Mouse (Mus musculus): ENCODE data around the gene Colgalt2.

Colgalt2 gene

GRCm38 (mm10) chr1:152531498-152531897, 131.9 kb downstream of the Colgalt2 start:
- DNase-seq (ENCODE audit: low spot score in 2 of 2): no peak

DNA sequence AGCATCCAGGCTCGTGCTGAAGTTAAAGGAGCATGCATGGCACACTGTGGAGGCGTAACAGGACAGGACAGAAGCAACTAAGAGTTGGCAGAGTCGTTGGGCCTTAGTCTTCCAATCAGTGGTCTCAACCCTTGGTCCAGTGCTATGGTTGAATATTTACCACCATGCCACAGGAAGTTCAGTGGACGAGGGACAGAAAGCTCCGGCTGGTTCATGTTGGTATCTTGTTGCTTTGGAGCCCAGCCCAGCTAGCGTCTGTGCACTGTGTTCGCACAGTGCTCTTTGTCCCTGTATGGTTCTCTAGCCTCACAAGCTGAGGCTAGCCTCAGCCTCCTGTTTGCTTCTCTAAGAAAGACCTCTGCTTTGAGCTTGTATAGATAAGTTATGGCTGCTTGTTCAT, 134.9 kb downstream of the Colgalt2 start:
- DNase-seq (ENCODE audit: low spot score in 2 of 2): no peak

DNA sequence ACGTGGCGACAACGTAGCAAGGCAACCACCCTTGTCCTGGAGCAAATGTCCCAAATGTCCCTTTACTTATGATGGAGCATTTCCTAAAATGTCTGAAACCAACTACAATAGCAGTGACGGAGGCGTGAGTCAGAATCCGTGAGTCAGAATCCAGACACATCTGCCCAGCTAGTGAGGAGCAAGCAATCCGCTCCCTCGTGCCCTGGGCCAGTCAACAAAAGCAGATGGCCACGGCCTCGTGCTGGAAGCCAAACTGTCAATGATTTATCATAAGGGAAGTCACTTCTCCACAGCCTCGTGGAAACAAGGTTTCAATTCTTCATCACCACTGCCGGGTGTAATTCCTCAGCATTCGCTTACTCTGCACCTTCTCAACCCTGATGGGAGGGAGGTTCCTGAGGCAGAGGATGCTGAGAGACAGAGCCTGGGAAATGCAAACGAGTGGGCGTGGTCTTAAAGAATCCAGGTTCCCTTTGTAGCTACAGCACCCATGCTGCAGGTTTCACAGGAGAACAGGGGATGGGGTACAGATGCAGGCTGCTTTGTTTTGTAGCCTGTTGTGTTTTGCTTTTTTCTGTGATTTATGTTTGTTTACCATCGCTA, 136.9 kb downstream of the Colgalt2 start:
- DNase-seq (ENCODE audit: low spot score in 2 of 2): no peak

- no peak for DNase-seq (ENCODE audit: low spot score in 2 of 2)
Observed at GRCm38 (mm10) chr1:152537186-152537585, 137.6 kb downstream of the Colgalt2 start.

GRCm38 (mm10) chr1:152538817-152539216, 139.2 kb downstream of the Colgalt2 start:
- DNase-seq (ENCODE audit: low spot score in 2 of 2): no peak

GRCm38 (mm10) chr1:152540304-152540887, 140.8 kb downstream of the Colgalt2 start:
- DNase-seq (ENCODE audit: low spot score in 2 of 2): no peak

DNA sequence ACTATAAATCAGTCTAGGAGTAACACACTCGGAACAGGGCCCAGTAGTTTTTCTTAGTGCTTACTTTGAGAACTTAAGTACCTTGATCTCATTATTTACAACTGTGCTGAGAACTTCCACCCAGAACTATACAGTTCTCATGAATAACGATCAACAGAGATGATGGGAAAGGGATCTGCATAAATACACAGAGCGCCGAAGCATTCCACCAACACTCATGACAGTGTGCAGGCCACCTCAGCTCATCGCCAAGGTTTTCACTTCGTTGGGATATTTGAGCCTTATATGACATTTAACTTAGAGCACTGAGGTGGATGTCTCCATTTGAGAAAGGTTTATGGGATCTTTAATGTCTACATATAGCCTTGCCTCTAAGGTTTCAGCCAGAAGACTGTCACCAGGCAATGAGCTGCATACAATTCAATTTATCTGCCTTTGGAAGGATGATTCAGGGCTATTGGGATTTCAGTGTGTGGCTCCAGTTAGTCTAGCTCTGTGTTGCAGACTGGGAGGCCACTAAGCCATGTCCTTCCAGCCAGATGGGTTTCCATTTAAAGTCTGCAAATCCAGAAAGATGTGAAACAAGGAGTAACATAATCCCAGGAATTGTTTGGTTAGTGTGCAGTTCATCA, 143.2 kb downstream of the Colgalt2 start:
- DNase-seq (ENCODE audit: low spot score in 2 of 2): no peak

- no peak for DNase-seq (ENCODE audit: low spot score in 2 of 2)
Observed at GRCm38 (mm10) chr1:152543449-152544159, 144.0 kb downstream of the Colgalt2 start.

- DNase-seq (ENCODE audit: low spot score in 2 of 2): no peak
Observed at GRCm38 (mm10) chr1:152549061-152549738, 149.6 kb downstream of the Colgalt2 start.

DNA sequence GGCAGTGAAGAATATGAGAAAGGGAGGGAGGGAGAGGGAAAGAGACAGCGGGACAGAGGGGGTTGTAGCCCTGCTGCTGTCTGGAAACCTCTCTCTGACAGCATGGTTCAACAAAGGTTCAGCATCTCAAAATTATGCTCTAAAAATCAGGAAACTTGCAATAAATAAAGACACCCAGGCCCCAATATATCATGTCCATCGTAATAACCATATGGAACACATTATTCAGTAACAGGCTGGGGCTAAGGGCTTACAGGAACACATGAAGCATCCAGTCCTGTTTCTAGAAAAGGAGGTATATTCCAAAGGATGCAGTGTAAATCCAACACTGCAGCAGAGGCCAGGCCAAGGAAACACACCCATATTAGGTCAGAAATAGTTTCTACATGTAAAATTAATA, 150.9 kb downstream of the Colgalt2 start:
- DNase-seq (ENCODE audit: low spot score in 2 of 2): no peak

DNA sequence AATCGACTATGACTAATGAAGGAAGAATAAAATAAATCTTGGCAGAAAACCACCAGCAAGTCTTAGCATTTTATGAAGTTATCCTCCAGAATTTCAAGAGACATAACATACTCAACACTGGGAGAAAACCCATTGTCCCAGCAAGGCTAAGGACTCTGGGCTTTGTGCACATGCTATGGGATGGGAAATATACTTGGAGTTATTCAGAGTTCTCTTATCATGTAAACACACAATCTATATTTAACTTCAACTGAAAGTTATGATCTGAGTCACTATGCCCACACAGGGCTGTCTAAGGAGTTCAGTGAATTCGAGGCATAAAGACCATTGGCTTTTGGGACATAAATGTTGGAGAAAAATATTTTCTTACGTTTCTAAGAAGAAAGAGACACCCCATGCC, 151.3 kb downstream of the Colgalt2 start:
- DNase-seq (ENCODE audit: low spot score in 2 of 2): no peak

DNA sequence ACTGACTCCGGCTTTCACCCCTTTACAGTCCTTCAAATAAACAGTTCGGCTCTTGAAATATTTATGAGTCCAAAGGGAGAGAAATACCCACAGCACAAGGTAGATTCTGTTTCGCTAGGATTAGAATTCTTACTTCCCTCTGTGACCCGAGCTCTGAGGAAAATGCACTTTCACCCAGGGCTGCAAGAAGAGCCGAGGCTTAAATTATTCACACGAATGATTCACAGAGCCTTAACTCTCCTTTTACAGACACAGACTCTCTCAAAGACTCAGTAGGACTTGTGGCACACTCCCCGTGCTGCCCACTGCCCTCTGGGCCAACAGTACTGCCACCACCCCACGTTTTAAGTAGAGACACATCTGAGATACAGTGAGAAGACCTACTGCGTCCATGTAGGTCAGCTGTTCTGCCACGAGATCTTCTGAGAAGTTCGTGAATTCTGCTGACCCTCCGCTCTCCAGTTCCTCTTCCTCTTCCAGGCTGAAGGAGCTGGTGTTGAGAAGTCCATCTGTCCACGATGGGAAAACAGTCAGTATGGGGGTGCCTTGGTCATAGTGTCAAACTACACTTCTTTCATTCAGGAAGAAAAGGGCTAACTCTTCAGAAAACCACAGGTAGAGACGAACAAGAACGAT, 154.4 kb downstream of the Colgalt2 start:
- no peak for DNase-seq (ENCODE audit: low spot score in 2 of 2)

- no peak for DNase-seq (ENCODE audit: low spot score in 2 of 2)
Observed at GRCm38 (mm10) chr1:152555944-152556573, 156.4 kb downstream of the Colgalt2 start.

- DNase-seq (ENCODE audit: low spot score in 2 of 2): no peak
Observed at GRCm38 (mm10) chr1:152556576-152557281, 157.1 kb downstream of the Colgalt2 start.
